Mouse (Mus musculus): ENCODE measurements around the gene Ceacam16.

GRCm38 (mm10) chr7:19823256-19824181 is 37.6 kb downstream of the Ceacam16 start:
- TF ChIP-seq POLR2A (IDR thresholded peaks at IDR 0.05; ENCODE audit: control insufficient read depth in 1 of 2, insufficient read depth in 1 of 2, low read depth in 1 of 2, low read length in 2 of 2, poor library complexity in 1 of 2) = 0 out of 4 replicates have a peak, but pooled peaks of 1 of the 2 experiments have one; percentile 9
- no peak for TF ChIP-seq ZNF384 (IDR thresholded peaks at IDR 0.05; ENCODE audit: low read depth, low read length)
- no peak for TF ChIP-seq CTCF (IDR thresholded peaks at IDR 0.05 in 2 of 3, conservative IDR thresholded peaks at IDR 0.05 in 1 of 3; ENCODE audit: control insufficient read depth in 1 of 3, insufficient read depth in 1 of 3, low read depth in 2 of 3, low read length in 3 of 3, poor library complexity in 1 of 3, severe bottlenecking in 1 of 3)
- TF ChIP-seq TAL1 (IDR thresholded peaks at IDR 0.05; ENCODE audit: low read length) = no peak
